Mouse (Mus musculus): ENCODE data around the gene Zbtb8os. TPM values are rescaled to one million over a fixed set of nuclear protein-coding genes. Genes with fewer than 3 reads are reported as not detected.

Gene Zbtb8os
- polyA plus RNA-seq, 1 experiment from 2014 or later: 53.3 TPM

- no peak for ATAC-seq (ENCODE audit: insufficient number of reproducible peaks, low FRiP score, low TSS enrichment, low read depth)
- no peaks in the 10 kb centered on the region for H3K36me3 ChIP-seq (ENCODE audit: control insufficient read depth, insufficient read depth, low read length)
- no peak overlapping the region for H3K4me3 ChIP-seq (ENCODE audit: low read depth, low read length)
- no peaks in the 10 kb centered on the region for H3K9me3 ChIP-seq (ENCODE audit: control insufficient read depth, low read length)
- H3K27me3 ChIP-seq (ENCODE audit: control insufficient read depth, insufficient read depth, low read length): no peaks in the 10 kb centered on the region
- peaks cover 1% of the 10 kb centered on the region; the same call in 1 of the 2 replicates for H3K4me1 ChIP-seq (ENCODE audit: control insufficient read depth, insufficient read depth, low read length)
- H3K4me2 ChIP-seq (ENCODE audit: low read depth, severe bottlenecking): no peak overlapping the region
- no peak overlapping the region for H3K27ac ChIP-seq (replicated peaks; ENCODE audit: low read depth, low read length)
- H3K9ac ChIP-seq (ENCODE audit: low read length): no peak overlapping the region
- 32% methylated on average over 16 of the region's 16 CpGs for WGBS
- no peak for DNase-seq (ENCODE audit: low spot score)
Observed at GRCm38 (mm10) chr4:129293702-129294101, 41.8 kb upstream of the Zbtb8os start.

GRCm38 (mm10) chr4:129295188-129295587 lies 40.3 kb upstream of the Zbtb8os start:
- WGBS: 63% methylated on average over 2 of the region's 2 CpGs
- peaks cover 2% of the 10 kb centered on the region; the same call in 1 of the 2 replicates for H3K4me1 ChIP-seq (ENCODE audit: control insufficient read depth, insufficient read depth, low read length)
- H3K36me3 ChIP-seq (ENCODE audit: control insufficient read depth, insufficient read depth, low read length): no peaks in the 10 kb centered on the region
- no peak overlapping the region for H3K27ac ChIP-seq (replicated peaks; ENCODE audit: low read depth, low read length)
- no peak overlapping the region for H3K4me2 ChIP-seq (ENCODE audit: low read depth, severe bottlenecking)
- ATAC-seq (ENCODE audit: insufficient number of reproducible peaks, low FRiP score, low TSS enrichment, low read depth): no peak
- no peaks in the 10 kb centered on the region for H3K27me3 ChIP-seq (ENCODE audit: control insufficient read depth, insufficient read depth, low read length)
- H3K9ac ChIP-seq (ENCODE audit: low read length): no peak overlapping the region
- no peaks in the 10 kb centered on the region for H3K9me3 ChIP-seq (ENCODE audit: control insufficient read depth, low read length)
- H3K4me3 ChIP-seq (ENCODE audit: low read depth, low read length): no peak overlapping the region
- no peak for DNase-seq (ENCODE audit: low spot score)

GRCm38 (mm10) chr4:129296066-129296465 lies 39.4 kb upstream of the Zbtb8os start:
- H3K27me3 ChIP-seq (ENCODE audit: control insufficient read depth, insufficient read depth, low read length): no peaks in the 10 kb centered on the region
- peaks cover 2% of the 10 kb centered on the region; the same call in 1 of the 2 replicates for H3K4me1 ChIP-seq (ENCODE audit: control insufficient read depth, insufficient read depth, low read length)
- H3K36me3 ChIP-seq (ENCODE audit: control insufficient read depth, insufficient read depth, low read length): no peaks in the 10 kb centered on the region
- no peak for ATAC-seq (ENCODE audit: insufficient number of reproducible peaks, low FRiP score, low TSS enrichment, low read depth)
- H3K27ac ChIP-seq (replicated peaks; ENCODE audit: low read depth, low read length): no peak overlapping the region
- DNase-seq (ENCODE audit: low spot score): no peak
- WGBS: 93% methylated on average over 7 of the region's 7 CpGs
- H3K4me2 ChIP-seq (ENCODE audit: low read depth, severe bottlenecking): no peak overlapping the region
- H3K9me3 ChIP-seq (ENCODE audit: control insufficient read depth, low read length): no peaks in the 10 kb centered on the region
- no peak overlapping the region for H3K9ac ChIP-seq (ENCODE audit: low read length)
- H3K4me3 ChIP-seq (ENCODE audit: low read depth, low read length): no peak overlapping the region

- Histone ChIP-seq H3K9me3 (ENCODE audit: control insufficient read depth, low read length) (no peaks in the 10 kb centered on the region), H3K4me2 (ENCODE audit: low read depth, severe bottlenecking) (no peak overlapping the region), H3K27me3 (ENCODE audit: control insufficient read depth, insufficient read depth, low read length) (no peaks in the 10 kb centered on the region), H3K4me3 (ENCODE audit: low read depth, low read length) (no peak overlapping the region), H3K36me3 (ENCODE audit: control insufficient read depth, insufficient read depth, low read length) (no peaks in the 10 kb centered on the region), H3K27ac (replicated peaks; ENCODE audit: low read depth, low read length) (no peak overlapping the region), H3K4me1 (ENCODE audit: control insufficient read depth, insufficient read depth, low read length) (peaks cover 2% of the 10 kb centered on the region; the same call in 1 of the 2 replicates), H3K9ac (ENCODE audit: low read length) (no peak overlapping the region)
- 89% methylated on average over 4 of the region's 4 CpGs for WGBS
- ATAC-seq (ENCODE audit: insufficient number of reproducible peaks, low FRiP score, low TSS enrichment, low read depth) (no peak), DNase-seq (ENCODE audit: low spot score) (no peak)
Observed at GRCm38 (mm10) chr4:129297724-129298123, 37.8 kb upstream of the Zbtb8os start.

- 47% methylated on average over 10 of the region's 10 CpGs for WGBS
- no peak for DNase-seq (ENCODE audit: low spot score)
- ATAC-seq (ENCODE audit: insufficient number of reproducible peaks, low FRiP score, low TSS enrichment, low read depth): no peak
- H3K36me3 ChIP-seq (ENCODE audit: control insufficient read depth, insufficient read depth, low read length): no peaks in the 10 kb centered on the region
- no peak overlapping the region for H3K4me3 ChIP-seq (ENCODE audit: low read depth, low read length)
- H3K4me2 ChIP-seq (ENCODE audit: low read depth, severe bottlenecking): no peak overlapping the region
- peaks cover 2% of the 10 kb centered on the region; the same call in 1 of the 2 replicates for H3K4me1 ChIP-seq (ENCODE audit: control insufficient read depth, insufficient read depth, low read length)
- no peaks in the 10 kb centered on the region for H3K27me3 ChIP-seq (ENCODE audit: control insufficient read depth, insufficient read depth, low read length)
- no peak overlapping the region for H3K27ac ChIP-seq (replicated peaks; ENCODE audit: low read depth, low read length)
- no peaks in the 10 kb centered on the region for H3K9me3 ChIP-seq (ENCODE audit: control insufficient read depth, low read length)
- H3K9ac ChIP-seq (ENCODE audit: low read length): no peak overlapping the region
Observed at GRCm38 (mm10) chr4:129299121-129299520, 36.4 kb upstream of the Zbtb8os start.

- H3K9ac ChIP-seq (ENCODE audit: low read length): no peak overlapping the region
- no peaks in the 10 kb centered on the region for H3K9me3 ChIP-seq (ENCODE audit: control insufficient read depth, low read length)
- no peak overlapping the region for H3K4me3 ChIP-seq (ENCODE audit: low read depth, low read length)
- H3K4me1 ChIP-seq (ENCODE audit: control insufficient read depth, insufficient read depth, low read length): peaks cover 2% of the 10 kb centered on the region; the same call in 1 of the 2 replicates
- WGBS: 80% methylated on average over 5 of the region's 5 CpGs
- no peak for ATAC-seq (ENCODE audit: insufficient number of reproducible peaks, low FRiP score, low TSS enrichment, low read depth)
- peaks cover 3% of the 10 kb centered on the region; the same call in 1 of the 2 replicates for H3K36me3 ChIP-seq (ENCODE audit: control insufficient read depth, insufficient read depth, low read length)
- no peak overlapping the region for H3K27ac ChIP-seq (replicated peaks; ENCODE audit: low read depth, low read length)
- no peak for DNase-seq (ENCODE audit: low spot score)
- H3K27me3 ChIP-seq (ENCODE audit: control insufficient read depth, insufficient read depth, low read length): no peaks in the 10 kb centered on the region
- H3K4me2 ChIP-seq (ENCODE audit: low read depth, severe bottlenecking): no peak overlapping the region
Observed at GRCm38 (mm10) chr4:129303401-129303800, 32.1 kb upstream of the Zbtb8os start.

GRCm38 (mm10) chr4:129303816-129304215 lies 31.7 kb upstream of the Zbtb8os start:
- Histone ChIP-seq H3K36me3 (ENCODE audit: control insufficient read depth, insufficient read depth, low read length) (peaks cover 5% of the 10 kb centered on the region; the same call in 1 of the 2 replicates), H3K4me1 (ENCODE audit: control insufficient read depth, insufficient read depth, low read length) (no peaks in the 10 kb centered on the region), H3K9me3 (ENCODE audit: control insufficient read depth, low read length) (no peaks in the 10 kb centered on the region), H3K9ac (ENCODE audit: low read length) (no peak overlapping the region), H3K27ac (replicated peaks; ENCODE audit: low read depth, low read length) (no peak overlapping the region), H3K4me3 (ENCODE audit: low read depth, low read length) (no peak overlapping the region), H3K4me2 (ENCODE audit: low read depth, severe bottlenecking) (no peak overlapping the region), H3K27me3 (ENCODE audit: control insufficient read depth, insufficient read depth, low read length) (no peaks in the 10 kb centered on the region)
- DNase-seq (ENCODE audit: low spot score) (no peak), ATAC-seq (ENCODE audit: insufficient number of reproducible peaks, low FRiP score, low TSS enrichment, low read depth) (no peak)
- WGBS: 89% methylated on average over 9 of the region's 9 CpGs

GRCm38 (mm10) chr4:129304306-129304705 lies 31.2 kb upstream of the Zbtb8os start:
- H3K4me2 ChIP-seq (ENCODE audit: low read depth, severe bottlenecking): no peak overlapping the region
- no peak overlapping the region for H3K9ac ChIP-seq (ENCODE audit: low read length)
- H3K4me3 ChIP-seq (ENCODE audit: low read depth, low read length): no peak overlapping the region
- 75% methylated on average over 1 of the region's 1 CpGs for WGBS
- H3K27ac ChIP-seq (replicated peaks; ENCODE audit: low read depth, low read length): no peak overlapping the region
- H3K9me3 ChIP-seq (ENCODE audit: control insufficient read depth, low read length): no peaks in the 10 kb centered on the region
- no peaks in the 10 kb centered on the region for H3K4me1 ChIP-seq (ENCODE audit: control insufficient read depth, insufficient read depth, low read length)
- peaks cover 5% of the 10 kb centered on the region; the same call in 1 of the 2 replicates for H3K36me3 ChIP-seq (ENCODE audit: control insufficient read depth, insufficient read depth, low read length)
- no peak for ATAC-seq (ENCODE audit: insufficient number of reproducible peaks, low FRiP score, low TSS enrichment, low read depth)
- no peak for DNase-seq (ENCODE audit: low spot score)
- no peaks in the 10 kb centered on the region for H3K27me3 ChIP-seq (ENCODE audit: control insufficient read depth, insufficient read depth, low read length)

- DNase-seq (ENCODE audit: low spot score) (no peak), ATAC-seq (ENCODE audit: insufficient number of reproducible peaks, low FRiP score, low TSS enrichment, low read depth) (no peak)
- Histone ChIP-seq H3K4me1 (ENCODE audit: control insufficient read depth, insufficient read depth, low read length) (no peaks in the 10 kb centered on the region), H3K4me3 (ENCODE audit: low read depth, low read length) (no peak overlapping the region), H3K9me3 (ENCODE audit: control insufficient read depth, low read length) (no peaks in the 10 kb centered on the region), H3K9ac (ENCODE audit: low read length) (no peak overlapping the region), H3K36me3 (ENCODE audit: control insufficient read depth, insufficient read depth, low read length) (peaks cover 18% of the 10 kb centered on the region; the same call in 1 of the 2 replicates), H3K4me2 (ENCODE audit: low read depth, severe bottlenecking) (no peak overlapping the region), H3K27me3 (ENCODE audit: control insufficient read depth, insufficient read depth, low read length) (no peaks in the 10 kb centered on the region), H3K27ac (replicated peaks; ENCODE audit: low read depth, low read length) (no peak overlapping the region)
- 96% methylated on average over 1 of the region's 1 CpGs for WGBS
Observed at GRCm38 (mm10) chr4:129307936-129308335, 27.6 kb upstream of the Zbtb8os start.
